Mouse (Mus musculus) ES-Bruce4 (cell line): ENCODE measurements around the gene Borcs6.

ENCODE experiments used
- CTCF ChIP-seq: IDR thresholded peaks from one replicate; pipeline ENCODE4 v1.8.1; 2011; ENCODE audit warnings: low read depth, low read length
- EP300 ChIP-seq: IDR thresholded peaks from 2 replicates; pipeline ENCODE4 v1.6.1; 2011; ENCODE audit warnings: low read depth, low read length; ENCODE audit not compliant: insufficient read depth
- POLR2A ChIP-seq: IDR thresholded peaks from one replicate; pipeline ENCODE4 v1.8.1; 2011; ENCODE audit warnings: low read length; ENCODE audit not compliant: insufficient read depth

GRCm38 (mm10) chr11:69035849-69036248 is 23.7 kb upstream of the Borcs6 start:
- no peak for TF ChIP-seq POLR2A
- peak; percentile 92 for TF ChIP-seq CTCF
- no peak for TF ChIP-seq EP300
